15 mouse cellular contexts compared by ENCODE assay signal in genomic region chr4:85559753-85560152, GRCm38 (mm10). TPM values are rescaled to one million over a fixed set of nuclear protein-coding genes. Genes with fewer than 3 reads are reported as not detected.
A peak's percentile ranks its signal among the peaks of the same experiment; 100 is the strongest.
DNase-seq lines count a peak whose midpoint lies in the region; TF ChIP-seq lines count a peak whose summit lies in the region.
"Had no signal": no experiment of that assay in that cellular context is flagged by ENCODE, and none has a peak within 500 bp of the region (broad histone marks: within the 10 kb centered on the region; RNA-seq: fewer than 3 reads in every experiment).

No protein-coding gene starts in this region.

- TF ChIP-seq CTCF in heart, adult 2 months (IDR thresholded peaks at IDR 0.05) = no peak

- H3K36me3 ChIP-seq in heart, adult 2 months (ENCODE audit: control insufficient read depth, insufficient read depth, low read length) = no peaks in the 10 kb centered on the region
- H3K36me3 ChIP-seq: embryonic facial prominence, embryonic 15.5 days; forebrain, embryonic 10.5 days; hindbrain, embryonic 10.5 days had no signal

- 39% methylated on average over 6 of the region's 6 CpGs for WGBS in heart, adult 2 months

- H3K9ac ChIP-seq in heart, adult 2 months (ENCODE audit: low read depth, low read length) = no peak overlapping the region
- H3K9ac ChIP-seq: embryonic facial prominence, embryonic 15.5 days; hindbrain, embryonic 14.5 days had no signal

- no peaks in the 10 kb centered on the region for H3K27me3 ChIP-seq in heart, adult 2 months (ENCODE audit: control insufficient read depth, insufficient read depth, low read length)
- H3K27me3 ChIP-seq: embryonic facial prominence, embryonic 15.5 days had no signal

- TF ChIP-seq POLR2A in heart, adult 2 months (IDR thresholded peaks at IDR 0.05; ENCODE audit: insufficient read depth, low read depth, low read length) = no peak

- H3K79me2 ChIP-seq in heart, adult 2 months (replicated peaks; ENCODE audit: control insufficient read depth, insufficient read depth, low read length) = no peaks in the 10 kb centered on the region

- no peak overlapping the region for H3K4me3 ChIP-seq in heart, adult 2 months
- H3K4me3 ChIP-seq: embryonic facial prominence, embryonic 15.5 days; erythroblast, embryonic 14.5 days; forebrain, embryonic 10.5 days; hindbrain, embryonic 10.5 days had no signal

- peak; percentile 6 for DNase-seq in heart, postnatal 4 days
- DNase-seq in heart, adult 2 months = no peak
- DNase-seq in lung, postnatal 10 days = peak; percentile 7
- DNase-seq in lung, postnatal 14 days = no peak
- peak; percentile 11 for DNase-seq in lung, postnatal 36 days
- DNase-seq in layer of hippocampus, adult 8-10 months (ENCODE audit: low spot score in 2 of 2) = no peak
- DNase-seq: adrenal gland, adult 8-10 months; adrenal gland, postnatal 36 days; cerebellum, adult 2 months; cerebellum, postnatal 10 days had no signal

- intact Hi-C loops in heart, adult 2 months (cut with DNase I) = no loop called here

- H3K27ac ChIP-seq in heart, adult 2 months = no peak overlapping the region
- H3K27ac ChIP-seq: embryonic facial prominence, embryonic 15.5 days; forebrain, embryonic 10.5 days; hindbrain, embryonic 10.5 days; hindbrain, embryonic 14.5 days had no signal

- no peak for TF ChIP-seq EP300 in heart, adult 2 months (IDR thresholded peaks at IDR 0.05; ENCODE audit: insufficient read depth, low read depth, low read length)

- peaks cover 2% of the 10 kb centered on the region for H3K4me1 ChIP-seq in heart, adult 2 months (ENCODE audit: control insufficient read depth, insufficient read depth, low read length)
- H3K4me1 ChIP-seq: embryonic facial prominence, embryonic 15.5 days; forebrain, embryonic 10.5 days had no signal

RNA-seq across cellular contexts. Expression of gene Adamtsl1, which starts 45.8 kb away (rescaled TPM):
- 1 to 10 TPM; 7.7 TPM for total RNA-seq in heart, postnatal 4 days (2021)
- total RNA-seq in heart, adult 2 months (2021) = 1 to 10 TPM; 2.4 to 3.2 TPM
- polyA plus RNA-seq in heart, adult 2 months (2012; rRNA removed) = 2.2 and 2.9 TPM in 2 replicates
- 10 to 100 TPM in 3 of 4 experiments, 1 to 10 TPM in 1; 9.8 to 13.0 (median 11.9) TPM for total RNA-seq in layer of hippocampus, adult 8-10 months (2022)
- polyA plus RNA-seq: erythroblast, embryonic 14.5 days had no signal

Comparison
In these comparisons a context has a peak if more than half of its experiments do, and no peak if none do; other contexts are left out.
1. DNase-seq: peak in heart, postnatal 4 days (single experiment), lung, postnatal 10 days (single experiment) and lung, postnatal 36 days (single experiment); none in heart, adult 2 months (0 of 2), lung, postnatal 14 days (single experiment) and layer of hippocampus, adult 8-10 months (0 of 2).